Mouse (Mus musculus) neutrophil, adult 83 days (primary cell): ENCODE measurements around the gene Magea2. TPM values are rescaled to one million over a fixed set of nuclear protein-coding genes. Genes with fewer than 3 reads are reported as not detected.

Experiments used
- total RNA-seq, 2 experiments: library from RNA; stranded (reverse); gene quantifications; one replicate each; pipeline ENCODE4 v1.2.4; 2023

Magea2 gene
- not detected for total RNA-seq

DNA sequence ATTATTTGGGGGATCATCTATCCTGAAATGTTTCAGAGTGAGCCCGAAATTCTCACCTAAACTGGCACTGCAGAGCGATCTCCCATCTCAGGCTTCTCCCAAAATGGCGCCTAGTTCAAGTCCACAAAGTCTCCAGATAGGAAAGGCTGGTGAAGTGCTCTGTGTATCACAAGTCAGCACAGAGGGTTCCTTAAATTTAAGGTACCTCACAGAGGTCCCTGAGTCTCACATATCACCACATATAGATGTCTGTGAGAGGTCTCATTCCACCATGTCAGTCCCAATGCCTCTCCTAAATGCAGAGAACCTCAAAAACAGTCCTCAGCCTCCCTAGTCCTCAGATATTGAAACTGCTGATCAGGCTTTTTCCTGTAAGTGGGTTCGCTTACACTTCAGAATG lies at the start of gene Magea2:
Gene Magea2, minus strand, starts transcription at position 101 of the 400 bp plus-strand sequence.

GRCm38 (mm10) chrX:155128312-155128711 lies 34.8 kb upstream of the Magea2 start, which contains the start of gene Cldn34b2:
Gene Cldn34b2 (minus strand): TSS chrX:155128412.

DNA sequence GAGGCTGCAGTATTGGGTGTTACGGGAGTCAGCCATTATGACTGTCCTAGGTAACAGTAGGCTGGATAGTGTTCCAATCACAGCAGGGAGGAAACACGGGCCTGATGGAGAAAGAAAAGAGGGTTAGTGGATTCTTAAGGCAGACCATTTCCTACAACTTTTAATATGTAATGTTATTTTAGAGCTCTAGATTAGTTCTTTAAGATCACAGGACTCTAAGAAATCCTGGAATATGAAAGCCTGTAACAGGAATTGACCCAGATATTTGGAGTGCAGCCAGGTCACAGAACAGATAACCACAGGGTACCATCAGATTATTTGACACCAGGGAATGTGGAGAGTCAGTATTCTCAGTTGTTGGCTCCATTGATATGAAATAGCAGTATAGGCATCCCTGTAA lies 3.8 kb downstream of the Magea2 start, which contains the start of gene Magea1:
Gene Magea1, minus strand, starts transcription at position 101 of the 400 bp plus-strand sequence.

DNA sequence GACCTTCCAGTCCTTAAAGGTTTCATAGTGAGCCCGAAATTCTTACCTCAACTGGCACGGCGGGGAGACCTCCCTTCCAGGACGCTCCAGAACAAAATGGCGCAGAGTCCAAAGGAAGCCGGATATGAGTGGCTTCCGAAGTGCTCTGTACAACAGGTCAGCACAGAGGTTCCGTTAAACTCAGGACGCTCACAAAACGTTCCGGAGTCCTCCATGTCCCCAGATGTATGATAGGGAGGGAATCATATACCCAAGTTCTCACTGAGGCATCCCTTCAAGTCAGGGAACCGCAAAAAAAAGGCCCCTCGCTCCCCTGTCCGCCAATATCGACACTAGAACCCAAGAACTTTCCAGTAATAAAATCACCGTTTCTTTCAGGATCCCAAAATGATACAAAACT lies 30.4 kb downstream of the Magea2 start, which contains the start of gene Magea5:
Gene Magea5, minus strand, starts transcription at position 101 of the 400 bp plus-strand sequence.

DNA sequence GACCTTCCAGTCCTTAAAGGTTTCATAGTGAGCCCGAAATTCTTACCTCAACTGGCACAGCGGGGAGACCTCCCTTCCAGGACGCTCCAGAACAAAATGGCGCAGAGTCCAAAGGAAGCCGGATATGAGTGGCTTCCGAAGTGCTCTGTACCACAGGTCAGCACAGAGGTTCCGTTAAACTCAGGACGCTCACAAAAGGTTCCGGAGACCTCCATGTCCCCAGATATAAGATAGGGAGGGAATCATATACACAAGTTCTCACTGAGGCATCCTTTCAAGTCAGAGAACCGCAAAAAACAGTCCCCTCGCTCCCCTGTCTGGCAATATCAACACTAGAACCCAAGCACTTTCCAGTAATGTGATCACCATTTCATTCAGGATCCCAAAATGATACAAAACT lies 97.7 kb downstream of the Magea2 start, which contains the start of gene Magea8:
Gene Magea8, minus strand, starts transcription at position 101 of the 400 bp plus-strand sequence.

Other genes with a start within 250 kb of the Magea2 start
- not detected for gene Cldn34b1, start 203.4 kb downstream of the Magea2 start, total RNA-seq
- gene Magea6, start 157.7 kb downstream of the Magea2 start, total RNA-seq, result not detected
- not detected for gene Magea3, start 144.2 kb downstream of the Magea2 start, total RNA-seq
- gene Magea8, start 97.8 kb downstream of the Magea2 start, total RNA-seq, result not detected
- not detected for gene Magea5, start 30.5 kb downstream of the Magea2 start, total RNA-seq
- gene Magea1, start 3.9 kb downstream of the Magea2 start, total RNA-seq, result not detected
- gene Cldn34b2, start 34.7 kb upstream of the Magea2 start, total RNA-seq, result not detected
- 100 to 1,000 TPM; 704 to 802 TPM for gene Sat1, start 122.8 kb upstream of the Magea2 start, total RNA-seq
- gene Acot9, start 168.8 kb upstream of the Magea2 start, total RNA-seq, result 10 to 100 TPM; 44.1 to 52.6 TPM
- gene Prdx4, start 247.1 kb upstream of the Magea2 start, total RNA-seq, result 10 to 100 TPM; 25.4 to 28.8 TPM